Mouse (Mus musculus) limb, embryonic 14.5 days (tissue): ENCODE measurements around the gene Acoxl. TPM values are rescaled to one million over a fixed set of nuclear protein-coding genes. Genes with fewer than 3 reads are reported as not detected.

Experiments used
- ATAC-seq: fragments of 200-750 bp; cut with Nextera tagmentation; 2 replicates; pipeline ENCODE4 v1.8.0; 2017; ENCODE audit warnings: low read depth, moderate number of reproducible peaks, moderate TSS enrichment; ENCODE audit not compliant: low FRiP score
- DNase-seq: peaks from one replicate; pipeline ENCODE4 v3.0.0-alpha.2; 2015; ENCODE audit warnings: low spot score
- H3K27ac ChIP-seq: fragments of 300-500 bp; sonication (generic); replicated peaks from 2 replicates; pipeline ENCODE4 v1.5.1; 2014; ENCODE audit warnings: low read depth, mild to moderate bottlenecking, low read length, moderate library complexity, mixed read lengths
- H3K27me3 ChIP-seq: fragments of 300-500 bp; sonication (generic); 2 replicates; pipeline ENCODE4 v1.6.1; 2014; ENCODE audit warnings: low read length, mixed read lengths; ENCODE audit not compliant: control insufficient read depth, insufficient read depth
- H3K36me3 ChIP-seq: fragments of 300-500 bp; sonication (generic); 2 replicates; pipeline ENCODE4 v1.6.1; 2014; ENCODE audit warnings: mild to moderate bottlenecking, low read length, moderate library complexity, mixed read lengths; ENCODE audit not compliant: control insufficient read depth, insufficient read depth
- H3K4me1 ChIP-seq: fragments of 300-500 bp; sonication (generic); 2 replicates; pipeline ENCODE4 v1.6.1; 2014; ENCODE audit warnings: antibody characterized with exemption, low read length, mixed read lengths; ENCODE audit not compliant: control insufficient read depth, insufficient read depth
- H3K4me2 ChIP-seq: fragments of 300-500 bp; sonication (generic); replicated peaks from 2 replicates; pipeline ENCODE4 v1.6.1; 2014; ENCODE audit warnings: low read depth, mild to moderate bottlenecking, low read length, moderate library complexity; ENCODE audit not compliant: severe bottlenecking
- H3K4me3 ChIP-seq: fragments of 300-500 bp; sonication (generic); replicated peaks from 2 replicates; pipeline ENCODE4 v1.5.1; 2014; ENCODE audit warnings: low read length
- H3K9ac ChIP-seq: fragments of 300-500 bp; sonication (generic); 2 replicates; pipeline ENCODE4 v1.6.1; 2014; ENCODE audit warnings: mild to moderate bottlenecking, low read depth, low read length, moderate library complexity; ENCODE audit not compliant: severe bottlenecking
- H3K9me3 ChIP-seq: fragments of 300-500 bp; sonication (generic); 2 replicates; pipeline ENCODE4 v1.6.1; 2016; ENCODE audit warnings: low read length; ENCODE audit not compliant: control insufficient read depth
- POLR2A ChIP-seq: fragments of 200-500 bp; IDR thresholded peaks from 2 replicates; pipeline ENCODE4 v1.8.0; 2012; ENCODE audit warnings: inconsistent platforms, mild to moderate bottlenecking, moderate library complexity, borderline replicate concordance; ENCODE audit not compliant: insufficient read depth, insufficient read length; ENCODE audit errors: extremely low read depth
- WGBS: fragments of 180-500 bp; shearing (Covaris S2); extraction: QIAGEN DNeasy Blood & Tissue Kit; methylation state at CpG from one replicate; pipeline ENCODE4 v1.1.7; 2014; 5-methylcytosine and 5-hydroxymethylcytosine counted together
- polyA plus RNA-seq, 2 experiments: library from polyadenylated mRNA; depleted of rRNA in 1 of 2; stranded (reverse) in 1 of 2; unstranded in 1 of 2; fragments of >200 nt; fragmentation: Nextera tagmentation in 1 of 2; extraction: Ambion mirVana in 1 of 2; gene quantifications; 2 replicates each; pipeline versions ENCODE4 v1.2.1 to v1.2.3; 2012 to 2014

Acoxl gene
- polyA plus RNA-seq, 2 experiments, result 0.13 TPM; not detected in 1

DNA sequence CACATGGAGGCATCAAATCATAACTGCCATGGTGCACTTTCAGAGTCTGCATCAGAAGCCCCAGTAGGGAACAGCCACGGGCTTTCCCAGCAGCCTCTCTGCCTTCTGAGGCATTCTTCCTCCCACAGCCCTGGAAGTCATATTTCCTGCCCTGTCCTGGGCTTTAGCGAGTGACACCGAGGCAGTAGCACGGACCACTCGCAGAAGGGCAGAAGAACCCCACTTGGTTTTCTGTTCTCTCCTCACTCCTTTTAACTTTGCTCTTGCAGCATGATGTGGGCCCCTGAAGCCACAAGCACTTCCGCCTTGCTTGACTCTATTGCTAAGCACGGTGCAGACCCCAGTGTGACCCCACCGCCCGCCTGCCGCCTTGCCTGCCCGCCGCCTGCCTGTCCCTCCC lies 189.0 kb downstream of the Acoxl start:
- Histone ChIP-seq H3K9ac (no peak overlapping the region), H3K4me3 (no peak overlapping the region), H3K27me3 (no peaks in the 10 kb centered on the region), H3K27ac (no peak overlapping the region), H3K4me1 (no peaks in the 10 kb centered on the region), H3K36me3 (no peaks in the 10 kb centered on the region), H3K9me3 (no peaks in the 10 kb centered on the region), H3K4me2 (no peak overlapping the region)
- TF ChIP-seq POLR2A, result no peak
- ATAC-seq (no peak), DNase-seq (no peak)
- WGBS, result 70% methylated on average over 12 of the region's 12 CpGs

- H3K36me3 ChIP-seq, result no peaks in the 10 kb centered on the region
- no peak overlapping the region for H3K9ac ChIP-seq
- ATAC-seq (no peak), DNase-seq (no peak)
- TF ChIP-seq POLR2A, result no peak
- no peaks in the 10 kb centered on the region for H3K9me3 ChIP-seq
- 71% methylated on average over 2 of the region's 2 CpGs for WGBS
- H3K4me3 ChIP-seq, result no peak overlapping the region
- no peaks in the 10 kb centered on the region for H3K27me3 ChIP-seq
- H3K4me2 ChIP-seq, result no peak overlapping the region
- no peak overlapping the region for H3K27ac ChIP-seq
- H3K4me1 ChIP-seq, result no peaks in the 10 kb centered on the region
Observed at GRCm38 (mm10) chr2:128029968-128030367, 191.3 kb downstream of the Acoxl start.

DNA sequence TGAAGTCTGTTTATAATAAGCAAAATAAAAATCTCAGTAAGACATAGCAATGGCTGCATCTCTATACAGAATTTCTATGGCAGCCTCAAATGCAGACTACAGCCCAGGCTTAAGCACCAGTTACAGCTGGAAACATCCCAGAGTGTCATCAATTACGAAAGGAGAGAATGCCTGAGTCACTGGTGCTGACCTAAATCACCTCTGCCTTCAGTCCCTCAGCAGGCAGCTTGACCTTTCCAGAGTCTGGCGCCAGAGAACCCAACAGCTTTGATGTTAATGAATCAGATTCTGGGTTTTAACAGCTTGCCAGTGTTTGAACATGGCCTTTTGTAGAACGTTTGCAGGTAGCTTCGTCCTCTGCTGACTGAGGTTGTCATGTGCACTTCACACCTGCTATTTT lies 193.4 kb downstream of the Acoxl start:
- H3K9me3 ChIP-seq, result no peaks in the 10 kb centered on the region
- TF ChIP-seq POLR2A, result no peak
- ATAC-seq (no peak), DNase-seq (no peak)
- no peaks in the 10 kb centered on the region for H3K27me3 ChIP-seq
- no peak overlapping the region for H3K9ac ChIP-seq
- no peaks in the 10 kb centered on the region for H3K36me3 ChIP-seq
- no peaks in the 10 kb centered on the region for H3K4me1 ChIP-seq
- 6% methylated on average over 4 of the region's 4 CpGs for WGBS
- no peak overlapping the region for H3K4me2 ChIP-seq
- H3K4me3 ChIP-seq, result no peak overlapping the region
- no peak overlapping the region for H3K27ac ChIP-seq

GRCm38 (mm10) chr2:128033503-128033902 lies 194.8 kb downstream of the Acoxl start:
- Histone ChIP-seq H3K27me3 (no peaks in the 10 kb centered on the region), H3K4me1 (no peaks in the 10 kb centered on the region), H3K27ac (no peak overlapping the region), H3K4me2 (no peak overlapping the region), H3K36me3 (no peaks in the 10 kb centered on the region), H3K9me3 (no peaks in the 10 kb centered on the region), H3K9ac (no peak overlapping the region), H3K4me3 (no peak overlapping the region)
- 69% methylated on average over 3 of the region's 3 CpGs for WGBS
- DNase-seq (no peak), ATAC-seq (no peak)
- no peak for TF ChIP-seq POLR2A

DNA sequence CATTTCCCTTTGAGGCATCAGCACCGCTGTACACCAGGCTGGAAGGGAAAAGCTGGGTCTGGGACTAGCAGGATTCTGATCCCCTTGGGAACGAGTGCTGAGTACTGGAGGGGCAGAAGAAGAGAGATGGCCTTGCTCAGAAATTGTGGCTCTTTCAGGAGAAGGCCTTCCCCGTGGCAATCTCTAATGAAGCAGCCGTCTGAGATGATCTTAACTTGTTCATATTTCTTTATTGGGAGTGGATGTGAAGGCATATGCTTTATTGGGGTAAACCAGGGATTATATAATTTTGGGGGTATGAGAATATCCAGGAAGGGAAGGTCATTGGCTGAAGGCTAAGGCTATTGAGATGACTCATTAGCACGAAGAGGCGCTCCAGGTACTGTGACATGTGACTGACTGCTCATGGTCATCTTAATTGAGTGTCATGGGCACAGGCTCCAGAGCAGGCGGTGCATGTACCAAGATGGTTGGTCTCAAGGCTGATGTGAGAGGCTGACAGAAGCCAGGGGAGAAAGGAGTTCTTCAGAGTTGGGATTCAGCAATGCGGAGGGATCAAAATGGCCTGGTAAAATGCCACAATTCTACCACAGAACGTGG lies 195.5 kb downstream of the Acoxl start:
- Histone ChIP-seq H3K9ac (no peak overlapping the region), H3K36me3 (no peaks in the 10 kb centered on the region), H3K27me3 (no peaks in the 10 kb centered on the region), H3K4me3 (no peak overlapping the region), H3K4me2 (no peak overlapping the region), H3K4me1 (no peaks in the 10 kb centered on the region), H3K9me3 (no peaks in the 10 kb centered on the region), H3K27ac (no peak overlapping the region)
- 85% methylated on average over 9 of the region's 9 CpGs for WGBS
- DNase-seq (no peak), ATAC-seq (no peak)
- no peak for TF ChIP-seq POLR2A
